Mouse (Mus musculus) heart, adult 2 months (tissue): ENCODE results near the gene Slc25a30. TPM values are rescaled to one million over a fixed set of nuclear protein-coding genes. Genes with fewer than 3 reads are reported as not detected.

Experiments
- DNase-seq, 2 experiments: peaks; one replicate each; pipeline ENCODE4 v3.0.0; 2021
- H3K27ac ChIP-seq: fragments of 200-600 bp; 2 replicates; pipeline ENCODE4 v1.8.1; 2022
- H3K27me3 ChIP-seq: fragments of 200-500 bp; 2 replicates; pipeline ENCODE4 v1.6.1; 2012; ENCODE audit warnings: mild to moderate bottlenecking, low read length, inconsistent platforms, mixed read lengths; ENCODE audit not compliant: control insufficient read depth, insufficient read depth
- H3K36me3 ChIP-seq: fragments of 200-500 bp; 2 replicates; pipeline ENCODE4 v1.6.1; 2012; ENCODE audit warnings: low read length, inconsistent platforms; ENCODE audit not compliant: control insufficient read depth, insufficient read depth
- H3K4me1 ChIP-seq: fragments of 200-500 bp; 2 replicates; pipeline ENCODE4 v1.6.1; 2011; ENCODE audit warnings: low read length; ENCODE audit not compliant: control insufficient read depth, insufficient read depth
- H3K4me3 ChIP-seq: fragments of 200-600 bp; 2 replicates; pipeline ENCODE4 v1.8.1; 2022
- H3K79me2 ChIP-seq: fragments of 200-500 bp; replicated peaks from 2 replicates; pipeline ENCODE4 v1.6.1; 2012; ENCODE audit warnings: mild to moderate bottlenecking, inconsistent platforms, low read length, moderate library complexity, mixed read lengths; ENCODE audit not compliant: control insufficient read depth, insufficient read depth
- H3K9ac ChIP-seq: fragments of 200-500 bp; 2 replicates; pipeline ENCODE4 v1.6.1; 2012; ENCODE audit warnings: low read depth, mild to moderate bottlenecking, control low read depth, inconsistent platforms, low read length, mixed read lengths
- CTCF ChIP-seq: fragments of 200-600 bp; IDR thresholded peaks from 2 replicates; pipeline ENCODE4 v1.8.1; 2022; ENCODE audit warnings: antibody characterized with exemption, mild to moderate bottlenecking, moderate library complexity
- EP300 ChIP-seq: fragments of 200-500 bp; IDR thresholded peaks from 2 replicates; pipeline ENCODE4 v1.6.1; 2011; ENCODE audit warnings: low read depth, low read length, control low read depth; ENCODE audit not compliant: insufficient read depth
- POLR2A ChIP-seq: fragments of 200-500 bp; IDR thresholded peaks from 2 replicates; pipeline ENCODE4 v1.6.1; 2011; ENCODE audit warnings: mild to moderate bottlenecking, low read depth, low read length, control low read depth; ENCODE audit not compliant: insufficient read depth
- WGBS: fragments of 180-500 bp; shearing (Covaris S2); methylation state at CpG from one replicate; pipeline ENCODE4 v1.1.7; 2018; 5-methylcytosine and 5-hydroxymethylcytosine counted together
- intact Hi-C: fragments of 180-260 bp; cut with DNase I; formaldehyde crosslinking; loops from one replicate; pipeline ENCODE4 v1.15.1; 2025
- polyA plus RNA-seq: library from polyadenylated mRNA; depleted of rRNA; stranded (reverse); fragments of >200 nt; gene quantifications from 2 replicates; pipeline ENCODE4 v1.2.3, GENCODE M21; 2012
- total RNA-seq, 2 experiments: library from RNA; stranded (reverse); gene quantifications; 2 replicates each; pipeline ENCODE4 v1.2.3; 2021

Gene Slc25a30
- total and polyA plus RNA-seq, 3 experiments, result 6.3 to 15.2 (median 13.9) TPM

GRCm38 (mm10) chr14:75820007-75820406 is 33.2 kb upstream of the Slc25a30 start:
- 64% methylated on average over 5 of the region's 5 CpGs for WGBS
- Histone ChIP-seq H3K79me2 (no peaks in the 10 kb centered on the region), H3K4me3 (no peak overlapping the region), H3K27ac (no peak overlapping the region), H3K4me1 (no peaks in the 10 kb centered on the region), H3K36me3 (no peaks in the 10 kb centered on the region), H3K27me3 (no peaks in the 10 kb centered on the region), H3K9ac (no peak overlapping the region)
- DNase-seq, result peak; percentile 50 to 72
- intact Hi-C loops, result no loop called here
- TF ChIP-seq POLR2A, result no peak
- no peak for TF ChIP-seq CTCF
- no peak for TF ChIP-seq EP300

GRCm38 (mm10) chr14:75819341-75819740 is 32.5 kb upstream of the Slc25a30 start:
- Histone ChIP-seq H3K36me3 (no peaks in the 10 kb centered on the region), H3K27ac (no peak overlapping the region), H3K4me3 (no peak overlapping the region), H3K27me3 (no peaks in the 10 kb centered on the region), H3K4me1 (no peaks in the 10 kb centered on the region), H3K79me2 (no peaks in the 10 kb centered on the region), H3K9ac (no peak overlapping the region)
- no peak for DNase-seq
- TF ChIP-seq CTCF (no peak), EP300 (no peak), POLR2A (no peak)
- intact Hi-C loops, result no loop called here
- WGBS, result 82% methylated on average over 2 of the region's 2 CpGs

GRCm38 (mm10) chr14:75818528-75818927 is 31.7 kb upstream of the Slc25a30 start:
- Histone ChIP-seq H3K79me2 (no peaks in the 10 kb centered on the region), H3K27me3 (no peaks in the 10 kb centered on the region), H3K4me3 (no peak overlapping the region), H3K9ac (no peak overlapping the region), H3K36me3 (no peaks in the 10 kb centered on the region), H3K4me1 (no peaks in the 10 kb centered on the region), H3K27ac (no peak overlapping the region)
- intact Hi-C loops, result no loop called here
- TF ChIP-seq CTCF (no peak), POLR2A (no peak), EP300 (no peak)
- WGBS, result 89% methylated on average over 2 of the region's 2 CpGs
- no peak for DNase-seq

- intact Hi-C loops, result no loop called here
- WGBS, result 88% methylated on average over 6 of the region's 6 CpGs
Observed at GRCm38 (mm10) chr14:75809931-75810330, 23.1 kb upstream of the Slc25a30 start.

GRCm38 (mm10) chr14:75807800-75808199 is 21.0 kb upstream of the Slc25a30 start:
- TF ChIP-seq POLR2A (no peak), EP300 (no peak), CTCF (peak; percentile 38)
- Histone ChIP-seq H3K79me2 (no peaks in the 10 kb centered on the region), H3K4me3 (0 out of 2 replicates have a peak overlapping the region, but pooled peaks have one; percentile 9), H3K9ac (no peak overlapping the region), H3K36me3 (no peaks in the 10 kb centered on the region), H3K4me1 (peaks cover 2% of the 10 kb centered on the region), H3K27ac (peak overlapping the region; percentile 1; the same call in 1 of the 2 replicates), H3K27me3 (no peaks in the 10 kb centered on the region)
- peak; percentile 69 to 77 for DNase-seq
- 28% methylated on average over 8 of the region's 8 CpGs for WGBS
- intact Hi-C loops, result no loop called here

More at GRCm38 (mm10) chr14:75809931-75810330, 23.1 kb upstream of the Slc25a30 start:
- DNase-seq, result no peak
- Histone ChIP-seq H3K27me3 (no peaks in the 10 kb centered on the region), H3K9ac (no peak overlapping the region), H3K79me2 (no peaks in the 10 kb centered on the region), H3K4me3 (no peak overlapping the region), H3K4me1 (no peaks in the 10 kb centered on the region), H3K27ac (no peak overlapping the region), H3K36me3 (no peaks in the 10 kb centered on the region)
- no peak for TF ChIP-seq CTCF
- TF ChIP-seq EP300, result no peak
- no peak for TF ChIP-seq POLR2A

GRCm38 (mm10) chr14:75797769-75798386 is 11.0 kb upstream of the Slc25a30 start:
- H3K79me2 ChIP-seq, result no peaks in the 10 kb centered on the region
- H3K9ac ChIP-seq, result no peak overlapping the region
- no peaks in the 10 kb centered on the region for H3K4me1 ChIP-seq
- TF ChIP-seq EP300 (no peak), POLR2A (no peak), CTCF (no peak)
- no peaks in the 10 kb centered on the region for H3K27me3 ChIP-seq
- H3K36me3 ChIP-seq, result no peaks in the 10 kb centered on the region
- H3K4me3 ChIP-seq, result no peak overlapping the region
- intact Hi-C loops, result no loop called here
- 57% methylated on average over 5 of the region's 5 CpGs for WGBS
- no peak for DNase-seq
- no peak overlapping the region for H3K27ac ChIP-seq
